Mouse (Mus musculus): ENCODE results near the gene Gm27029. TPM values are rescaled to one million over a fixed set of nuclear protein-coding genes. Genes with fewer than 3 reads are reported as not detected.

Gm27029 gene
- polyA plus RNA-seq, 1 experiment from 2014 or later = 9.8 TPM

- H3K4me3 ChIP-seq (replicated peaks) = peak within 1 kb of the TSS; percentile 83
- H3K27me3 ChIP-seq = peaks cover 22% of the 10 kb centered on the region; the same call in 1 of the 2 replicates
- 2% methylated on average over 60 of the region's 60 CpGs for WGBS
- peak within 1 kb of the TSS; percentile 84 for H3K27ac ChIP-seq
- H3K9me3 ChIP-seq = no peaks in the 10 kb centered on the region
- H3K4me2 ChIP-seq = peak within 1 kb of the TSS; percentile 94
- H3K9ac ChIP-seq (replicated peaks) = peak within 1 kb of the TSS; percentile 71
- ATAC-seq (ENCODE audit: insufficient number of reproducible peaks, insufficient read depth, low FRiP score, low TSS enrichment, low read depth) = peak; percentile 60
- H3K36me3 ChIP-seq = peaks cover 16% of the 10 kb centered on the region; the same call in 1 of the 2 replicates
- peaks cover 48% of the 10 kb centered on the region for H3K4me1 ChIP-seq (replicated peaks)
These were observed 41.4 kb upstream of the Gm27029 start, which contains the start of gene Vat1 for GRCm38 (mm10) chr11:101465869-101466551. Vat1 (minus strand) TSS chr11:101466230.

- Histone ChIP-seq H3K4me2 (peak overlapping the region; percentile 94), H3K4me1 (replicated peaks) (peaks cover 48% of the 10 kb centered on the region), H3K9me3 (no peaks in the 10 kb centered on the region), H3K4me3 (replicated peaks) (peak overlapping the region; percentile 83), H3K9ac (replicated peaks) (peak overlapping the region; percentile 71), H3K36me3 (peaks cover 19% of the 10 kb centered on the region), H3K27me3 (peaks cover 18% of the 10 kb centered on the region; the same call in 1 of the 2 replicates), H3K27ac (peak overlapping the region; percentile 84)
- WGBS = under 1% methylated on average over 51 of the region's 51 CpGs
- ATAC-seq (ENCODE audit: insufficient number of reproducible peaks, insufficient read depth, low FRiP score, low TSS enrichment, low read depth) = peak; percentile 12; the same call in 1 of the 2 replicates
These were observed 40.7 kb upstream of the Gm27029 start for GRCm38 (mm10) chr11:101465101-101465868.

- 6% methylated on average over 12 of the region's 12 CpGs for WGBS
- Histone ChIP-seq H3K27me3 (peaks cover 12% of the 10 kb centered on the region; the same call in 1 of the 2 replicates), H3K36me3 (peaks cover 27% of the 10 kb centered on the region), H3K9me3 (no peaks in the 10 kb centered on the region), H3K4me1 (replicated peaks) (peaks cover 48% of the 10 kb centered on the region), H3K27ac (peak within 1 kb of the TSS; percentile 84), H3K9ac (replicated peaks) (peak within 1 kb of the TSS; percentile 71), H3K4me2 (peak within 1 kb of the TSS; percentile 94), H3K4me3 (replicated peaks) (peak within 1 kb of the TSS; percentile 83)
- no peak for ATAC-seq (ENCODE audit: insufficient number of reproducible peaks, insufficient read depth, low FRiP score, low TSS enrichment, low read depth)
These were observed 39.9 kb upstream of the Gm27029 start, which contains the start of gene Rnd2 for GRCm38 (mm10) chr11:101464211-101465100. Rnd2 (plus strand) TSS chr11:101464999.

GRCm38 (mm10) chr11:101462583-101463440 lies 38.2 kb upstream of the Gm27029 start:
- no peaks in the 10 kb centered on the region for H3K9me3 ChIP-seq
- peaks cover 5% of the 10 kb centered on the region; the same call in 1 of the 2 replicates for H3K27me3 ChIP-seq
- no peak overlapping the region for H3K4me2 ChIP-seq
- no peak overlapping the region for H3K4me3 ChIP-seq (replicated peaks)
- H3K4me1 ChIP-seq (replicated peaks) = peaks cover 43% of the 10 kb centered on the region
- 37% methylated on average over 13 of the region's 13 CpGs for WGBS
- H3K9ac ChIP-seq (replicated peaks) = no peak overlapping the region
- no peak overlapping the region for H3K27ac ChIP-seq
- peaks cover 44% of the 10 kb centered on the region for H3K36me3 ChIP-seq
- ATAC-seq (ENCODE audit: insufficient number of reproducible peaks, insufficient read depth, low FRiP score, low TSS enrichment, low read depth) = no peak

- H3K27me3 ChIP-seq = peaks cover 1% of the 10 kb centered on the region; the same call in 1 of the 2 replicates
- peaks cover 47% of the 10 kb centered on the region for H3K36me3 ChIP-seq
- WGBS = 87% methylated on average over 14 of the region's 14 CpGs
- no peak overlapping the region for H3K27ac ChIP-seq
- no peak for ATAC-seq (ENCODE audit: insufficient number of reproducible peaks, insufficient read depth, low FRiP score, low TSS enrichment, low read depth)
- H3K4me3 ChIP-seq (replicated peaks) = no peak overlapping the region
- H3K9me3 ChIP-seq = no peaks in the 10 kb centered on the region
- no peak overlapping the region for H3K9ac ChIP-seq (replicated peaks)
- no peak overlapping the region for H3K4me2 ChIP-seq
- peaks cover 39% of the 10 kb centered on the region for H3K4me1 ChIP-seq (replicated peaks)
These were observed 37.5 kb upstream of the Gm27029 start for GRCm38 (mm10) chr11:101462141-101462540.

GRCm38 (mm10) chr11:101460321-101460720 lies 35.7 kb upstream of the Gm27029 start:
- peaks cover 31% of the 10 kb centered on the region for H3K4me1 ChIP-seq (replicated peaks)
- H3K27ac ChIP-seq = no peak overlapping the region
- ATAC-seq (ENCODE audit: insufficient number of reproducible peaks, insufficient read depth, low FRiP score, low TSS enrichment, low read depth) = no peak
- H3K27me3 ChIP-seq = no peaks in the 10 kb centered on the region; the same call in 1 of the 2 replicates
- no peak overlapping the region for H3K4me2 ChIP-seq
- H3K9me3 ChIP-seq = no peaks in the 10 kb centered on the region
- WGBS = 82% methylated on average over 15 of the region's 15 CpGs
- no peak overlapping the region for H3K9ac ChIP-seq (replicated peaks)
- peaks cover 47% of the 10 kb centered on the region for H3K36me3 ChIP-seq
- no peak overlapping the region for H3K4me3 ChIP-seq (replicated peaks)

GRCm38 (mm10) chr11:101459716-101460115 lies 35.1 kb upstream of the Gm27029 start:
- Histone ChIP-seq H3K27me3 (no peaks in the 10 kb centered on the region; the same call in 1 of the 2 replicates), H3K36me3 (peaks cover 47% of the 10 kb centered on the region), H3K4me3 (replicated peaks) (no peak overlapping the region), H3K9ac (replicated peaks) (no peak overlapping the region), H3K4me2 (no peak overlapping the region), H3K9me3 (no peaks in the 10 kb centered on the region), H3K4me1 (replicated peaks) (peaks cover 31% of the 10 kb centered on the region), H3K27ac (no peak overlapping the region)
- 51% methylated on average over 6 of the region's 6 CpGs for WGBS
- ATAC-seq (ENCODE audit: insufficient number of reproducible peaks, insufficient read depth, low FRiP score, low TSS enrichment, low read depth) = no peak

- Histone ChIP-seq H3K36me3 (peaks cover 47% of the 10 kb centered on the region), H3K4me2 (no peak overlapping the region), H3K4me1 (replicated peaks) (peaks cover 20% of the 10 kb centered on the region), H3K27ac (no peak overlapping the region), H3K9me3 (0 out of 2 replicates have a peak, but pooled peaks cover 3% of the 10 kb centered on the region), H3K9ac (replicated peaks) (no peak overlapping the region; the same call in 1 of the 2 replicates), H3K4me3 (replicated peaks) (no peak overlapping the region), H3K27me3 (no peaks in the 10 kb centered on the region)
- ATAC-seq (ENCODE audit: insufficient number of reproducible peaks, insufficient read depth, low FRiP score, low TSS enrichment, low read depth) = no peak
- 81% methylated on average over 12 of the region's 12 CpGs for WGBS
These were observed 33.6 kb upstream of the Gm27029 start for GRCm38 (mm10) chr11:101458217-101458616.

- WGBS = 92% methylated on average over 9 of the region's 9 CpGs
- Histone ChIP-seq H3K4me3 (replicated peaks) (no peak overlapping the region), H3K36me3 (peaks cover 47% of the 10 kb centered on the region), H3K4me2 (no peak overlapping the region), H3K9me3 (0 out of 2 replicates have a peak, but pooled peaks cover 3% of the 10 kb centered on the region), H3K9ac (replicated peaks) (no peak overlapping the region), H3K4me1 (replicated peaks) (peaks cover 14% of the 10 kb centered on the region), H3K27me3 (no peaks in the 10 kb centered on the region), H3K27ac (no peak overlapping the region)
- ATAC-seq (ENCODE audit: insufficient number of reproducible peaks, insufficient read depth, low FRiP score, low TSS enrichment, low read depth) = no peak
These were observed 33.0 kb upstream of the Gm27029 start for GRCm38 (mm10) chr11:101457631-101458030.

- 0 out of 2 replicates have a peak, but pooled peaks cover 3% of the 10 kb centered on the region for H3K9me3 ChIP-seq
- ATAC-seq (ENCODE audit: insufficient number of reproducible peaks, insufficient read depth, low FRiP score, low TSS enrichment, low read depth) = no peak
- no peak overlapping the region for H3K4me3 ChIP-seq (replicated peaks)
- H3K4me1 ChIP-seq (replicated peaks) = peaks cover 9% of the 10 kb centered on the region; the same call in 1 of the 2 replicates
- 83% methylated on average over 7 of the region's 7 CpGs for WGBS
- no peak overlapping the region for H3K27ac ChIP-seq
- no peak overlapping the region for H3K4me2 ChIP-seq
- H3K36me3 ChIP-seq = peaks cover 32% of the 10 kb centered on the region
- H3K9ac ChIP-seq (replicated peaks) = no peak overlapping the region
- no peaks in the 10 kb centered on the region for H3K27me3 ChIP-seq
These were observed 31.0 kb upstream of the Gm27029 start for GRCm38 (mm10) chr11:101455627-101456026.
